Mouse (Mus musculus) heart, embryonic 14.5 days (tissue): ENCODE measurements at regions not wholly inside any gene's neighbourhood (a gene's known extent, or its start where the extent isn't known, plus 50 kb on each side); places are given as distances from the start of the nearest gene placed in this dataset.
A peak's percentile ranks its signal among the peaks of the same experiment; 100 is the strongest.

Experiments
- ATAC-seq: fragments of 200-750 bp; cut with Nextera tagmentation; 2 replicates; pipeline ENCODE4 v1.8.0; 2017; ENCODE audit warnings: low read depth, moderate TSS enrichment; ENCODE audit not compliant: insufficient number of reproducible peaks, insufficient read depth, low FRiP score
- H3K27ac ChIP-seq, 2 experiments: fragments of 200-500 bp in 1 of 2; fragments of 300-500 bp in 1 of 2; sonication (generic) in 1 of 2; replicated peaks in 1 of 2; 2 replicates each; pipeline ENCODE4 v1.5.1; 2012 to 2014; ENCODE audit warnings: low read depth in 2 of 2, low read length in 2 of 2, control low read depth in 1 of 2, mild to moderate bottlenecking in 1 of 2, mixed read lengths in 1 of 2; ENCODE audit not compliant: control insufficient read depth in 1 of 2, insufficient read depth in 1 of 2
- H3K27me3 ChIP-seq: fragments of 300-500 bp; sonication (generic); 2 replicates; pipeline ENCODE4 v1.6.1; 2014; ENCODE audit warnings: mild to moderate bottlenecking, low read length, control low read depth; ENCODE audit not compliant: control insufficient read depth, insufficient read depth
- H3K36me3 ChIP-seq: fragments of 300-500 bp; sonication (generic); 2 replicates; pipeline ENCODE4 v1.6.1; 2014; ENCODE audit warnings: mild to moderate bottlenecking, control low read depth, low read length, mixed read lengths; ENCODE audit not compliant: control insufficient read depth, insufficient read depth
- H3K4me1 ChIP-seq, 2 experiments: fragments of 200-500 bp in 1 of 2; fragments of 300-500 bp in 1 of 2; sonication (generic) in 1 of 2; 2 replicates each; pipeline ENCODE4 v1.6.1; 2012 to 2014; ENCODE audit warnings: low read length in 2 of 2, control low read depth in 1 of 2, mixed read lengths in 1 of 2; ENCODE audit not compliant: control insufficient read depth in 2 of 2, insufficient read depth in 2 of 2
- H3K4me2 ChIP-seq: fragments of 300-500 bp; sonication (generic); 2 replicates; pipeline ENCODE4 v1.6.1; 2014; ENCODE audit warnings: mild to moderate bottlenecking, low read length
- H3K4me3 ChIP-seq, 2 experiments: fragments of 200-500 bp in 1 of 2; fragments of 300-500 bp in 1 of 2; sonication (generic) in 1 of 2; 2 replicates each; pipeline ENCODE4 v1.5.1; 2012 to 2014; ENCODE audit warnings: low read length in 2 of 2, mild to moderate bottlenecking in 2 of 2, control low read depth in 1 of 2, low read depth in 1 of 2, moderate library complexity in 1 of 2; ENCODE audit not compliant: control insufficient read depth in 1 of 2, insufficient read depth in 1 of 2
- H3K9ac ChIP-seq: fragments of 300-500 bp; sonication (generic); 2 replicates; pipeline ENCODE4 v1.6.1; 2014; ENCODE audit warnings: mild to moderate bottlenecking, low read length
- H3K9me3 ChIP-seq: fragments of 300-500 bp; sonication (generic); 2 replicates; pipeline ENCODE4 v1.6.1; 2016; ENCODE audit warnings: low read length, control low read depth; ENCODE audit not compliant: control insufficient read depth
- WGBS: fragments of 180-500 bp; shearing (Covaris S2); extraction: QIAGEN DNeasy Blood & Tissue Kit; methylation state at CpG from one replicate; pipeline ENCODE4 v1.1.7; 2014; 5-methylcytosine and 5-hydroxymethylcytosine counted together

DNA sequence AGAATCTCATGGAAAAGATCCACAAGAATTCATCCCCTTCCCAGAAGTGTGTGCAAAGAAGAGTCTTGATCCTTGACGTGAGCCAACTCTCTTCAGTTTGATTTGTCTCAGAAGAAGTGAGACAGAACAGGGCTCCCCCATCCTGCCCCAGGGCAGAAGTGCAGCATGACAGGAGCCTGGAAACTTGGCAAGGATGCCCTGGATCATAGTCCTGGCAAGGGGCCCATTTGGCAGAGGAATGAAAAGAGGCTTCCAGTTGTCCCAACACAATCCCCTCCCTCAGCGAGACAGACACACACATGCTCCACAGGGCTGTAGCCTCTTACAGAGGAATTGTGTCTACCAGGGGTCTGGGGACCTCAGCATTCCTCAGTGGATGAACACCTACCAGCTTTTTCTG lies 102.7 kb downstream of the Ptpn20 start:
- H3K9me3 ChIP-seq, result no peaks in the 10 kb centered on the region
- no peak overlapping the region for H3K27ac ChIP-seq
- 14% methylated on average over 2 of the region's 2 CpGs for WGBS
- H3K36me3 ChIP-seq, result no peaks in the 10 kb centered on the region
- H3K4me3 ChIP-seq, result no peak overlapping the region
- ATAC-seq, result no peak
- H3K4me1 ChIP-seq, result peaks cover 32 to 39% of the 10 kb centered on the region in 2 experiments
- H3K4me2 ChIP-seq, result no peak overlapping the region
- H3K27me3 ChIP-seq, result no peaks in the 10 kb centered on the region; the same call in 1 of the 2 replicates
- no peak overlapping the region for H3K9ac ChIP-seq

- peaks cover 13 to 17% of the 10 kb centered on the region in 2 experiments for H3K4me1 ChIP-seq
- 64% methylated on average over 2 of the region's 2 CpGs for WGBS
- H3K27me3 ChIP-seq, result peaks cover 3% of the 10 kb centered on the region; the same call in 1 of the 2 replicates
These were observed 105.2 kb downstream of the Ptpn20 start for GRCm38 (mm10) chr14:33694224-33694623.

GRCm38 (mm10) chr14:33695362-33695982 lies 106.5 kb downstream of the Ptpn20 start:
- no peak overlapping the region for H3K4me3 ChIP-seq
- peaks cover 3% of the 10 kb centered on the region; the same call in 1 of the 2 replicates for H3K27me3 ChIP-seq
- WGBS, result 18% methylated on average over 8 of the region's 8 CpGs
- H3K4me2 ChIP-seq, result no peak overlapping the region
- no peaks in the 10 kb centered on the region for H3K9me3 ChIP-seq
- no peak overlapping the region for H3K9ac ChIP-seq
- ATAC-seq, result 0 out of 2 replicates have a peak, but pooled peaks have one; percentile 10
- peaks cover 9 to 12% of the 10 kb centered on the region in 2 experiments for H3K4me1 ChIP-seq
- no peaks in the 10 kb centered on the region for H3K36me3 ChIP-seq
- H3K27ac ChIP-seq, result no peak overlapping the region

More at GRCm38 (mm10) chr14:33694224-33694623, 105.2 kb downstream of the Ptpn20 start:
- no peak overlapping the region for H3K4me2 ChIP-seq
- H3K4me3 ChIP-seq, result no peak overlapping the region
- no peaks in the 10 kb centered on the region for H3K9me3 ChIP-seq
- ATAC-seq, result no peak
- H3K27ac ChIP-seq, result no peak overlapping the region
- H3K36me3 ChIP-seq, result no peaks in the 10 kb centered on the region
- H3K9ac ChIP-seq, result no peak overlapping the region

DNA sequence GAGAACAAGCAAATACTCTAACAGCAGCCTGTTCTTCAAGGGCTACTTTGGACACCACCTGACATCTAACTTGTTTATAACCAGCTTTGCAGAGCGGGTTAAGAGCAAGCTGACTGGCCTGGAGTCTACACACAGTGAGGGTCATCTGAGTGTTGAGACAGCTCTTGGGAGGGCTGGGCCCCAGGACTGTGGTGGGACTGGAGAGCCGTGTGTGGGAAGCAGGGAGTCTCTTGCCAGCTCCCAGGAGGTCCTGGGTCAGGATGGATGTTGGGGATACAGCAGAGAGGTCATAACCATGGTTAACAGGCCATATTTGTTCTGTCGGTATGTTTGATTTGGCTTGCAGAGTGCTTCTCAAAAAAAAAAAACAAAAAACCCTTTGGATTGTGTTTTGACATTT lies 107.8 kb downstream of the Ptpn20 start:
- Histone ChIP-seq H3K4me3 (no peak overlapping the region), H3K27me3 (0 out of 2 replicates have a peak, but pooled peaks cover 3% of the 10 kb centered on the region), H3K4me2 (no peak overlapping the region), H3K9me3 (no peaks in the 10 kb centered on the region), H3K9ac (no peak overlapping the region), H3K4me1 (peaks cover 2 to 3% of the 10 kb centered on the region in 2 experiments; a peak in 2 of 4 replicates), H3K36me3 (no peaks in the 10 kb centered on the region), H3K27ac (no peak overlapping the region)
- WGBS, result 58% methylated on average over 3 of the region's 3 CpGs
- no peak for ATAC-seq

GRCm38 (mm10) chr14:33699777-33700438 lies 110.9 kb downstream of the Ptpn20 start:
- Histone ChIP-seq H3K9ac (no peak overlapping the region), H3K4me3 (no peak overlapping the region), H3K36me3 (no peaks in the 10 kb centered on the region), H3K27ac (no peak overlapping the region), H3K9me3 (no peaks in the 10 kb centered on the region; the same call in 1 of the 2 replicates), H3K4me2 (no peak overlapping the region), H3K27me3 (0 out of 2 replicates have a peak, but pooled peaks cover 3% of the 10 kb centered on the region), H3K4me1 (0 out of 4 replicates have a peak, but pooled peaks cover 0 to 2% of the 10 kb centered on the region in 2 experiments)
- no peak for ATAC-seq
- WGBS, result 88% methylated on average over 13 of the region's 13 CpGs

DNA sequence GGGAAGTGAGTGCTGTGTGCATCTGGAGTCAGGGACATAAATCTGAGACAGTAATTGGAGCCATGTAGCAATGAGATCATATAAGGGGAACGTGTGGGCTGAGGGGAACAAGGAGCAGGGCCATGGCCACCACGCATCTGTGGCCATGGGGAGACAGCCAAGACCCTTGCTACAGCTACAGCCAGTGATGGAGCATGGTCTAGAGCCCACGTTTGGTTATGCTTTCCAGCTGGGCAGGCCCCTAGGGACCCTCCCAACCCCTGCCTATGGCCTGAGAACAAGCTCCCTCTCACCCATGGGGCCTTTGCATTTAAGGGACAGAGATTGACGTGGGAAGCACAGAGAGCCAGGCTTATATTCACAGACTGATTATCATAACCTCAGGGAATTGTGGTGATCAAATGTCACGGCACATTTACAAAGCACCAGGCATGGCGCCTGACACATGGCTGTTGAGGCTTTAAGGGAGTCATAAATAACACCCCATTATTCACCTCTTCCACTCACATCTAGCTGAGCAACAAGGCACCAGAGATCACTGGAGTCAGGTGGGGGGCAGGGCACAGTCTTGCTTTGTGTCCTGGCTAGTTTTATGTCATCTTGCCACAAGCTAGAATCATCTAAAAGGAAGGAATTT lies 118.8 kb downstream of the Ptpn20 start:
- Histone ChIP-seq H3K4me1 (no peaks in the 10 kb centered on the region), H3K4me3 (no peak overlapping the region), H3K9me3 (no peaks in the 10 kb centered on the region; the same call in 1 of the 2 replicates), H3K36me3 (no peaks in the 10 kb centered on the region), H3K27ac (no peak overlapping the region), H3K4me2 (no peak overlapping the region), H3K27me3 (no peaks in the 10 kb centered on the region), H3K9ac (no peak overlapping the region)
- ATAC-seq, result no peak
- 75% methylated on average over 6 of the region's 6 CpGs for WGBS

- H3K27ac ChIP-seq, result no peak overlapping the region
- no peak for ATAC-seq
- H3K4me2 ChIP-seq, result no peak overlapping the region
- no peaks in the 10 kb centered on the region for H3K27me3 ChIP-seq
- no peak overlapping the region for H3K4me3 ChIP-seq
- no peaks in the 10 kb centered on the region for H3K36me3 ChIP-seq
- no peaks in the 10 kb centered on the region; the same call in 1 of the 2 replicates for H3K9me3 ChIP-seq
- H3K4me1 ChIP-seq, result no peaks in the 10 kb centered on the region
- WGBS, result 76% methylated on average over 4 of the region's 4 CpGs
- no peak overlapping the region for H3K9ac ChIP-seq
These were observed 119.3 kb downstream of the Ptpn20 start for GRCm38 (mm10) chr14:33708298-33708665.
